Mouse (Mus musculus): Measurements from ENCODE around the gene Tex19.1.

DNA sequence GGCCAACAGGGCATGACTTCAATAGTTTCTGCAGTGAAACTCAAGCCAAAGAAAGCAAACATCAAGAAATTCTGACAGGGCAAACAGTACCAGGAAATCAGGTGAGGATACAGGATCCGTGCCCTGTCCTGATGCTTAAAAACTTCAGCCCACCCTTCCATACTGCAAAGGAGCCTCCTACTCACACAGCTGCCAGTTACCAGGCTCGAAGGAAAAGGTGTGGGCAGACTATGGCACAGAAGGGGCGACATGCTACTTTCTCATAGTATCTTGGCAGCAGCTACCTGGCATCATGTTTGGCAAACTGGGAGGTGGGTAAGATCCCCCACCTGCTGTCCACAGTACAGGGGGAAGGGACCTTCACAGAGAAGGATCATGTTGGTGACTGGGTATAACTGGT is 47.5 kb downstream of the Tex19.1 start:
- no peak for TF ChIP-seq CTCF (IDR thresholded peaks at IDR 0.05; ENCODE audit: low read depth, low read length)
- TF ChIP-seq GATA1 (IDR thresholded peaks at IDR 0.05; ENCODE audit: borderline replicate concordance, low read length) = no peak
- no peak for TF ChIP-seq TAL1 (conservative IDR thresholded peaks at IDR 0.05; ENCODE audit: low read depth, low read length)
- no peak for TF ChIP-seq POLR2AphosphoS5 (IDR thresholded peaks at IDR 0.05; ENCODE audit: insufficient replicate concordance, low read depth, low read length)
- no peak for TF ChIP-seq GATA2 (IDR thresholded peaks at IDR 0.05; ENCODE audit: borderline replicate concordance, low read depth, low read length)

Measured in G1E (cell line).